Mouse (Mus musculus): ENCODE data around the gene Runx2.

GRCm38 (mm10) chr17:44608907-44609306 lies 205.7 kb downstream of the Runx2 start:
- TF ChIP-seq POLR2A (IDR thresholded peaks at IDR 0.05; ENCODE audit: extremely low read depth, insufficient read depth, low read length) = no peak
- TF ChIP-seq CTCF (IDR thresholded peaks at IDR 0.05; ENCODE audit: extremely low read depth, insufficient read depth, low read length) = no peak
